7 mouse cellular contexts compared by ENCODE assay signal in the genomic region with DNA sequence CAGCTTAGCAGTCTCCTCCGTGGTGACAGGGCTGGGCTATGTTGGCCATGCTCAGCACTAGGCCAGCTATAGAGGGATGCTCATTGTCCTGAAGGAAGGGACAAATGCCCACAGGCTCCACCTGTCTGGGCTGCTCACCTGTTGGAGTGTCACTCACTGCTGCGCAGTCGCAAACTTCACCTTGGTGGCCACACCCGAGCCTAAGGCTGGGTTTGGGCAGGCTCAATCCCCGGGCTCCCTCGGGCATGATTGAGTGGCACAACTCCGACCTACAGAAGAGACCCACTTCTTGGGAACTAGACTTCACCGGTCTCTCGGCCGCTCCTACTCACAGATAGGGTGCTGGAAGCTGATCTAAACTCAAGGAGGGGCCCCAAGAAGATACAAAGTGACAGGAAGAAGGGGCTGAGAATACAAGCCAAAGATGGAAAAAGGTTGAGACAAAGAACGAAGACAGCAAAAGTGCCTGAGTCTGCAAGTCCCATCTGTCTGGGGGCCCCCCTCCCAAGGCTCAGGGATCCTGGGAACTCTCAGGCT. TPM values are rescaled to one million over a fixed set of nuclear protein-coding genes. Genes with fewer than 3 reads are reported as not detected.
DNase-seq lines count a peak whose midpoint lies in the region; ATAC-seq and TF ChIP-seq lines count a peak whose summit lies in the region.

No protein-coding gene starts in this region.

- no peak for TF ChIP-seq RAD21 in CH12.LX (IDR thresholded peaks at IDR 0.05; ENCODE audit: low read depth, low read length)
- no peak for TF ChIP-seq RAD21 in MEL (IDR thresholded peaks at IDR 0.05; ENCODE audit: low read depth, low read length)

- H3K4me2 ChIP-seq in CH12.LX (ENCODE audit: insufficient read depth, low read depth, poor library complexity, severe bottlenecking), result peak overlapping the region; percentile 86
- peak overlapping the region; percentile 57 for H3K4me2 ChIP-seq in hindbrain, embryonic 12.5 days (replicated peaks)
- peak overlapping the region; percentile 96 for H3K4me2 ChIP-seq in liver, postnatal 0 days (ENCODE audit: low read depth, low read length)
- peak overlapping the region; percentile 69 for H3K4me2 ChIP-seq in stomach, embryonic 15.5 days

- TF ChIP-seq CTCF in CH12.LX (conservative IDR thresholded peaks at IDR 0.05 in 1 of 2, IDR thresholded peaks at IDR 0.05 in 1 of 2; ENCODE audit: low read depth in 2 of 2, low read length in 2 of 2) (no peak), MEL (IDR thresholded peaks at IDR 0.05 in 2 of 3, conservative IDR thresholded peaks at IDR 0.05 in 1 of 3; ENCODE audit: control insufficient read depth in 1 of 3, insufficient read depth in 1 of 3, low read depth in 2 of 3, low read length in 3 of 3, poor library complexity in 1 of 3, severe bottlenecking in 1 of 3) (no peak)
- no peak for TF ChIP-seq CTCF in liver, postnatal 0 days (IDR thresholded peaks at IDR 0.05; ENCODE audit: low read depth)

- H3K9ac ChIP-seq in CH12.LX (ENCODE audit: insufficient read depth, low read depth), result peak overlapping the region; percentile 83; the same call in 1 of the 2 replicates
- peak overlapping the region; percentile 88 for H3K9ac ChIP-seq in MEL (ENCODE audit: control insufficient read depth, low read depth, low read length, poor library complexity, severe bottlenecking)
- H3K9ac ChIP-seq in hindbrain, embryonic 12.5 days, result peak overlapping the region; percentile 88
- peak overlapping the region; percentile 82 for H3K9ac ChIP-seq in liver, postnatal 0 days (replicated peaks)
- H3K9ac ChIP-seq in stomach, embryonic 15.5 days, result peak overlapping the region; percentile 58

- DNase-seq in CH12.LX (ENCODE audit: extremely low read depth) (no peak), MEL (ENCODE audit: low read depth, low spot score) (no peak)
- DNase-seq in liver, postnatal 0 days, result no peak
- no peak for DNase-seq in layer of hippocampus, postnatal 10 days (ENCODE audit: low spot score in 2 of 2)
- DNase-seq in spleen, adult 18-20 months, result no peak

- in situ Hi-C loops in CH12.LX (cut with MboI; ENCODE audit: low pct_ligation_motif_present, low pct_unique_long_range_greater_than_20kb, low sequenced_read_pairs), result no loop called here

- peak overlapping the region; percentile 46 to 70 (median 70) for H3K4me3 ChIP-seq in CH12.LX (replicated peaks in 1 of 3; ENCODE audit: low read depth in 2 of 3, low read length in 2 of 3, poor library complexity in 1 of 3)
- peak overlapping the region; percentile 62 to 79 for H3K4me3 ChIP-seq in MEL (ENCODE audit: control insufficient read depth in 1 of 2, insufficient read depth in 1 of 2, low read depth in 2 of 2, low read length in 2 of 2)
- peak overlapping the region; percentile 81 for H3K4me3 ChIP-seq in hindbrain, embryonic 12.5 days
- peak overlapping the region; percentile 82 for H3K4me3 ChIP-seq in liver, postnatal 0 days (ENCODE audit: low read depth, low read length)
- H3K4me3 ChIP-seq in stomach, embryonic 15.5 days (replicated peaks), result peak overlapping the region; percentile 63

- dilution Hi-C loops in CH12.LX (cut with MboI; ENCODE audit: extremely low pct_ligation_motif_present, extremely low pct_unique_long_range_greater_than_20kb, low sequenced_read_pairs), result no loop called here

- H3K9me3 ChIP-seq in CH12.LX (replicated peaks; ENCODE audit: low read length) (no peaks in the 10 kb centered on the region), MEL (replicated peaks; ENCODE audit: insufficient read depth, low read length) (no peaks in the 10 kb centered on the region)
- H3K9me3 ChIP-seq in hindbrain, embryonic 12.5 days (replicated peaks), result no peaks in the 10 kb centered on the region
- H3K9me3 ChIP-seq in liver, postnatal 0 days (ENCODE audit: low read length), result no peaks in the 10 kb centered on the region
- no peaks in the 10 kb centered on the region for H3K9me3 ChIP-seq in stomach, embryonic 15.5 days

- H3K79me2 ChIP-seq in CH12.LX (replicated peaks; ENCODE audit: control insufficient read depth, extremely low read depth, insufficient read depth, poor library complexity, severe bottlenecking) (no peaks in the 10 kb centered on the region), MEL (ENCODE audit: control insufficient read depth, insufficient read depth, low read length, poor library complexity) (peaks cover 2% of the 10 kb centered on the region; the same call in 1 of the 2 replicates)

- TF ChIP-seq EP300 in CH12.LX (IDR thresholded peaks at IDR 0.05; ENCODE audit: low read length) (no peak), MEL (IDR thresholded peaks at IDR 0.05; ENCODE audit: low read depth in 1 of 2, low read length in 2 of 2) (no peak)
- no peak for TF ChIP-seq EP300 in liver, postnatal 0 days (IDR thresholded peaks at IDR 0.05; ENCODE audit: low read depth)

- ATAC-seq in hindbrain, embryonic 12.5 days (ENCODE audit: low FRiP score), result no peak
- ATAC-seq in liver, postnatal 0 days, result no peak
- no peak for ATAC-seq in stomach, embryonic 15.5 days (ENCODE audit: insufficient read depth, low FRiP score, low read depth)

- H3K36me3 ChIP-seq in CH12.LX (replicated peaks in 1 of 2; ENCODE audit: control insufficient read depth in 1 of 2, insufficient read depth in 1 of 2, low read length in 1 of 2) (peaks cover 0 to 33% of the 10 kb centered on the region in 2 experiments), MEL (ENCODE audit: control insufficient read depth in 1 of 2, insufficient read depth in 2 of 2, low read length in 2 of 2) (peaks cover 0 to 3% of the 10 kb centered on the region in 2 experiments; a peak in 2 of 4 replicates)
- H3K36me3 ChIP-seq in hindbrain, embryonic 12.5 days, result peaks cover 26% of the 10 kb centered on the region
- 0 out of 2 replicates have a peak, but pooled peaks cover 3% of the 10 kb centered on the region for H3K36me3 ChIP-seq in liver, postnatal 0 days (replicated peaks; ENCODE audit: insufficient read depth, low read length)
- H3K36me3 ChIP-seq in stomach, embryonic 15.5 days, result peaks cover 19% of the 10 kb centered on the region

- H3K4me1 ChIP-seq in CH12.LX (ENCODE audit: control insufficient read depth in 1 of 2, insufficient read depth in 2 of 2) (peaks cover 5 to 26% of the 10 kb centered on the region in 2 experiments), MEL (ENCODE audit: control insufficient read depth in 1 of 2, insufficient read depth in 2 of 2, low read length in 2 of 2) (peaks cover 0 to 9% of the 10 kb centered on the region in 2 experiments; a peak in 2 of 4 replicates)
- H3K4me1 ChIP-seq in hindbrain, embryonic 12.5 days, result peaks cover 33% of the 10 kb centered on the region
- peaks cover 37% of the 10 kb centered on the region for H3K4me1 ChIP-seq in liver, postnatal 0 days (ENCODE audit: insufficient read depth)
- H3K4me1 ChIP-seq in stomach, embryonic 15.5 days, result peaks cover 21% of the 10 kb centered on the region

- H3K27ac ChIP-seq in CH12.LX (ENCODE audit: insufficient read depth, low read depth) (no peak overlapping the region), MEL (ENCODE audit: control insufficient read depth, low read depth, low read length) (no peak overlapping the region)
- H3K27ac ChIP-seq in hindbrain, embryonic 12.5 days, result peak overlapping the region; percentile 90
- 0 out of 2 replicates have a peak overlapping the region, but pooled peaks have one; percentile 94 for H3K27ac ChIP-seq in liver, postnatal 0 days (ENCODE audit: low read depth)
- peak overlapping the region; percentile 95 for H3K27ac ChIP-seq in stomach, embryonic 15.5 days

- no peak for TF ChIP-seq POLR2A in CH12.LX (IDR thresholded peaks at IDR 0.05; ENCODE audit: low read depth, low read length)
- TF ChIP-seq POLR2A in MEL (IDR thresholded peaks at IDR 0.05; ENCODE audit: control insufficient read depth in 1 of 2, insufficient read depth in 1 of 2, low read depth in 1 of 2, low read length in 2 of 2, poor library complexity in 1 of 2), result no peak

- H3K27me3 ChIP-seq in CH12.LX (replicated peaks) (no peaks in the 10 kb centered on the region), MEL (ENCODE audit: control insufficient read depth in 1 of 2, insufficient read depth in 2 of 2, low read length in 2 of 2) (no peaks in the 10 kb centered on the region)
- H3K27me3 ChIP-seq in hindbrain, embryonic 12.5 days, result no peaks in the 10 kb centered on the region
- no peaks in the 10 kb centered on the region for H3K27me3 ChIP-seq in liver, postnatal 0 days (ENCODE audit: insufficient read depth, low read length)
- H3K27me3 ChIP-seq in stomach, embryonic 15.5 days (replicated peaks), result no peaks in the 10 kb centered on the region

- WGBS in hindbrain, embryonic 12.5 days, result 9% methylated on average over 11 of the region's 11 CpGs
- 13% methylated on average over 11 of the region's 11 CpGs for WGBS in liver, postnatal 0 days (ENCODE audit: insufficient replicate concordance)
- WGBS in stomach, embryonic 15.5 days, result 4% methylated on average over 11 of the region's 11 CpGs

RNA-seq across cellular contexts. Expression of a gene that starts 1.4 kb away (rescaled TPM):
- 3.3 and 4.7 TPM in 2 replicates for total RNA-seq in CH12.LX (2012; rRNA removed)
- total RNA-seq in CH12.LX (2014; rRNA removed), result 0.39 and 0.43 TPM in 2 replicates
- 5.2 and 5.5 TPM in 2 replicates for polyA plus RNA-seq in CH12.LX (2012; ENCODE audit: insufficient read length, low read depth)
- total RNA-seq in MEL (2012; rRNA removed), result 1.1 and 1.8 TPM in 2 replicates
- 1 to 10 TPM in 1 of 2 experiments, not detected in 1; 9.2 TPM for polyA plus RNA-seq in MEL (2012; ENCODE audit: insufficient read depth in 1 of 2, insufficient read length in 2 of 2, low read depth in 1 of 2, low replicate concordance in 2 of 2, missing spikeins in 1 of 2)
- 71.7 and 74.9 TPM in 2 replicates for polyA plus RNA-seq in hindbrain, embryonic 12.5 days (2016; fragmentation: Nextera tagmentation; extraction: Ambion mirVana)
- 2.8 and 3.9 TPM in 2 replicates for polyA plus RNA-seq in liver, postnatal 0 days (2015; fragmentation: Nextera tagmentation; extraction: Ambion mirVana)
- polyA plus RNA-seq in stomach, embryonic 15.5 days (2015; fragmentation: Nextera tagmentation; extraction: Ambion mirVana), result 48.4 and 52.3 TPM in 2 replicates
- total RNA-seq in layer of hippocampus, postnatal 10 days (2021), result 10 to 100 TPM; 13.5 to 13.6 TPM

RNA-seq across cellular contexts. Expression of a gene that starts 9.0 kb away (rescaled TPM):
- 2.8 and 3.5 TPM in 2 replicates for total RNA-seq in CH12.LX (2012; rRNA removed)
- 1.1 and 1.9 TPM in 2 replicates for total RNA-seq in CH12.LX (2014; rRNA removed)
- polyA plus RNA-seq in CH12.LX (2012; ENCODE audit: insufficient read length, low read depth), result 8.9 and 9.9 TPM in 2 replicates
- total RNA-seq in MEL (2012; rRNA removed), result 0.50 and 0.65 TPM in 2 replicates
- polyA plus RNA-seq in MEL (2012; ENCODE audit: insufficient read depth in 1 of 2, insufficient read length in 2 of 2, low read depth in 1 of 2, low replicate concordance in 2 of 2, missing spikeins in 1 of 2), result 1 to 10 TPM in 1 of 2 experiments, not detected in 1; 2.8 TPM
- 6.3 and 7.3 TPM in 2 replicates for polyA plus RNA-seq in hindbrain, embryonic 12.5 days (2016; fragmentation: Nextera tagmentation; extraction: Ambion mirVana)
- polyA plus RNA-seq in liver, postnatal 0 days (2015; fragmentation: Nextera tagmentation; extraction: Ambion mirVana), result 13.5 and 21.1 TPM in 2 replicates
- polyA plus RNA-seq in stomach, embryonic 15.5 days (2015; fragmentation: Nextera tagmentation; extraction: Ambion mirVana), result 20.2 and 21.4 TPM in 2 replicates
- total RNA-seq in layer of hippocampus, postnatal 10 days (2021), result 1 to 10 TPM; 3.4 to 3.9 TPM

RNA-seq across cellular contexts. Expression of a gene that starts 20.6 kb away (rescaled TPM):
- total RNA-seq in CH12.LX (2012; rRNA removed) (1,915 and 2,040 TPM in 2 replicates), CH12.LX (2014; rRNA removed) (42.7 and 66.7 TPM in 2 replicates), MEL (2012; rRNA removed) (2,133 and 2,343 TPM in 2 replicates)
- polyA plus RNA-seq in CH12.LX (2012; ENCODE audit: insufficient read length, low read depth) (1,205 and 1,254 TPM in 2 replicates), MEL (2012; ENCODE audit: insufficient read depth in 1 of 2, insufficient read length in 2 of 2, low read depth in 1 of 2, low replicate concordance in 2 of 2, missing spikeins in 1 of 2) (1,000 to 10,000 TPM; 1,661 to 1,740 TPM)
- polyA plus RNA-seq in hindbrain, embryonic 12.5 days (2016; fragmentation: Nextera tagmentation; extraction: Ambion mirVana), result 514 and 573 TPM in 2 replicates
- 653 and 673 TPM in 2 replicates for polyA plus RNA-seq in liver, postnatal 0 days (2015; fragmentation: Nextera tagmentation; extraction: Ambion mirVana)
- polyA plus RNA-seq in stomach, embryonic 15.5 days (2015; fragmentation: Nextera tagmentation; extraction: Ambion mirVana), result 826 and 1,031 TPM in 2 replicates
- 100 to 1,000 TPM; 563 to 624 TPM for total RNA-seq in layer of hippocampus, postnatal 10 days (2021)

RNA-seq across cellular contexts. Expression of a gene that starts 21.5 kb away (rescaled TPM):
- 23.5 and 27.8 TPM in 2 replicates for total RNA-seq in CH12.LX (2012; rRNA removed)
- total RNA-seq in CH12.LX (2014; rRNA removed), result 19.4 and 19.8 TPM in 2 replicates
- 25.4 and 26.9 TPM in 2 replicates for polyA plus RNA-seq in CH12.LX (2012; ENCODE audit: insufficient read length, low read depth)
- total RNA-seq in MEL (2012; rRNA removed), result 23.7 and 31.1 TPM in 2 replicates
- polyA plus RNA-seq in MEL (2012; ENCODE audit: insufficient read depth in 1 of 2, insufficient read length in 2 of 2, low read depth in 1 of 2, low replicate concordance in 2 of 2, missing spikeins in 1 of 2), result 10 to 100 TPM in 1 of 2 experiments, not detected in 1; 39.6 TPM
- polyA plus RNA-seq in hindbrain, embryonic 12.5 days (2016; fragmentation: Nextera tagmentation; extraction: Ambion mirVana), result 39.6 and 42.2 TPM in 2 replicates
- polyA plus RNA-seq in liver, postnatal 0 days (2015; fragmentation: Nextera tagmentation; extraction: Ambion mirVana), result 18.0 and 18.6 TPM in 2 replicates
- 44.8 and 47.4 TPM in 2 replicates for polyA plus RNA-seq in stomach, embryonic 15.5 days (2015; fragmentation: Nextera tagmentation; extraction: Ambion mirVana)
- 10 to 100 TPM; 20.5 to 20.9 TPM for total RNA-seq in layer of hippocampus, postnatal 10 days (2021)

RNA-seq across cellular contexts. Expression of a gene that starts 21.7 kb away (rescaled TPM):
- total RNA-seq in CH12.LX (2012; rRNA removed) (45.9 and 71.0 TPM in 2 replicates), CH12.LX (2014; rRNA removed) (42.2 and 57.8 TPM in 2 replicates), MEL (2012; rRNA removed) (49.9 and 53.5 TPM in 2 replicates)
- polyA plus RNA-seq in CH12.LX (2012; ENCODE audit: insufficient read length, low read depth) (105 and 151 TPM in 2 replicates), MEL (2012; ENCODE audit: insufficient read depth in 1 of 2, insufficient read length in 2 of 2, low read depth in 1 of 2, low replicate concordance in 2 of 2, missing spikeins in 1 of 2) (100 to 1,000 TPM in 1 of 2 experiments, 10 to 100 TPM in 1; 99.9 to 645 TPM)
- polyA plus RNA-seq in hindbrain, embryonic 12.5 days (2016; fragmentation: Nextera tagmentation; extraction: Ambion mirVana), result 83.9 and 85.9 TPM in 2 replicates
- 16.9 and 21.1 TPM in 2 replicates for polyA plus RNA-seq in liver, postnatal 0 days (2015; fragmentation: Nextera tagmentation; extraction: Ambion mirVana)
- polyA plus RNA-seq in stomach, embryonic 15.5 days (2015; fragmentation: Nextera tagmentation; extraction: Ambion mirVana), result 76.5 and 79.0 TPM in 2 replicates
- total RNA-seq in layer of hippocampus, postnatal 10 days (2021), result 10 to 100 TPM; 73.3 to 93.0 TPM

Comparison
In these comparisons a context has a peak if more than half of its experiments do, and no peak if none do; other contexts are left out.
1. H3K27ac ChIP-seq: peak in hindbrain, embryonic 12.5 days (single experiment), liver, postnatal 0 days (single experiment) and stomach, embryonic 15.5 days (single experiment); none in CH12.LX (single experiment) and MEL (single experiment).
2. Peak in every context shown above with its lines, with median percentiles within 50 percentile points of each other: H3K4me2 ChIP-seq, H3K4me3 ChIP-seq and H3K9ac ChIP-seq.